Mouse (Mus musculus): ENCODE measurements around the gene Ppfia1. TPM values are rescaled to one million over a fixed set of nuclear protein-coding genes. Genes with fewer than 3 reads are reported as not detected.
A peak's percentile ranks its signal among the peaks of the same experiment; 100 is the strongest.

Gene Ppfia1
- polyA plus RNA-seq, 1 experiment from 2014 or later = 27.6 TPM

DNA sequence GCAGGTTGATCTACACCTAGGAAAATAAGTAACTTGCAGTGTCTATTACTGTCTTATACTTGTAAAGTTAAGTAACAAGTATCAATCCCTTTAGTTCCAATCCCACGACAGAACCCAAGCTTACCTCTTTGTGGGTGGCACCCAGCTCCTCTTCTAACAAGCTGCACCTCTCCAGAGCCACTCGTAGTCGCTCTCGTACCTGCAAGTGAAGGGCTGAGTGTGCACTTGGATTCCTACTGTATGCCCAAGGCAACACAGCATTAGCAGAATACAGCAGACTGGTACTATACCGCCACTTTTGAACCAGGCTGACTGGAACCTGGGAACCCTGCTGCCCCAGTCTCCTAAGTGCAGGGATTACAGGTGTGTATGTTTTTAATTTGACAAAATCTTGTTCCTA lies 33.7 kb downstream of the Ppfia1 start:
- Histone ChIP-seq H3K4me1 (replicated peaks) (no peaks in the 10 kb centered on the region; the same call in 1 of the 2 replicates), H3K27me3 (no peaks in the 10 kb centered on the region), H3K4me2 (no peak overlapping the region), H3K9me3 (no peaks in the 10 kb centered on the region), H3K9ac (no peak overlapping the region), H3K4me3 (no peak overlapping the region), H3K36me3 (peaks cover 51% of the 10 kb centered on the region), H3K27ac (no peak overlapping the region)
- WGBS = 95% methylated on average over 5 of the region's 5 CpGs
- ATAC-seq (ENCODE audit: low FRiP score) = no peak

DNA sequence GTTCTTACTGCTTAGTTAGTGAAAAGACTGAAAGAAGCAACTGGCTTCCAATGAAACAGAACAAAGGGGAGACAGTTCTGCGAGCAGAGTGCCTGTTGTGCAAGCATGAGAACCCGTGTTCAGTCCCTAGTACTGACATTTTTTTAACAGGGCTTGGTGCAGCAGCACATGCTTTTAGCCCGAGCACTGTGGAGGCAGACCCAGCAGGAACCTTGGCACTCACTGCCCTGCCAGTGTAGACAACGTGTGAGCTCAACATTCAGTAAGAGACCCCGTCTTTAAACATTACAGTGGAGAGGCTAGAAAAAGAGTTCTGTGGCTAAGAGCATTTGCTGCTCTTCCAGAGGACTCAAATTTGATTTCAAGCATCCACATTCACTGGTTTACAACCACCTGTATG lies 36.8 kb downstream of the Ppfia1 start:
- Histone ChIP-seq H3K9me3 (no peaks in the 10 kb centered on the region), H3K4me3 (no peak overlapping the region), H3K36me3 (peaks cover 82% of the 10 kb centered on the region), H3K4me1 (replicated peaks) (no peaks in the 10 kb centered on the region), H3K4me2 (no peak overlapping the region), H3K27ac (no peak overlapping the region), H3K27me3 (no peaks in the 10 kb centered on the region), H3K9ac (no peak overlapping the region)
- WGBS = 85% methylated on average over 5 of the region's 5 CpGs
- ATAC-seq (ENCODE audit: low FRiP score) = no peak

DNA sequence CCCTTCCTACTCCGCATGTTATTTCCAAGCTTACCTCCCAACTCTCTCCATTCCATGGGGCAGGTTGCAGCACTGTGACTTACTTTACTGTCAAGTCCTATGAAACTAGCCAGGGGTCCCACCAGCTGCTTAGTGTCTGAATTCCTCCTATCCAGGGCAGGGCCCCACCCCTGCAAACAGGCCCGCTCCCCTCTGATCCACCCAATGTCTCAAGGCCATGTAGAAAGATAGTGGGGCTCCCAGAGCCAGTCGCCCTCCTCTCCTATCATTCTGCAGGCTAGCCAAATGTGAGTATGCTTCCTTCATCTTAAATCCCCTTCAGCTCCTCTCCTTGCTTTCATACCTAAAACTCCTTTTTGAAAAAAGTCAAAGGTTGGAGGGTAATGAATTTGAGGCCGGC lies 44.4 kb downstream of the Ppfia1 start:
- no peak overlapping the region for H3K9ac ChIP-seq
- H3K4me3 ChIP-seq = no peak overlapping the region
- H3K27me3 ChIP-seq = no peaks in the 10 kb centered on the region
- no peak for ATAC-seq (ENCODE audit: low FRiP score)
- H3K27ac ChIP-seq = no peak overlapping the region
- no peaks in the 10 kb centered on the region for H3K4me1 ChIP-seq (replicated peaks)
- peaks cover 97% of the 10 kb centered on the region for H3K36me3 ChIP-seq
- H3K4me2 ChIP-seq = no peak overlapping the region
- H3K9me3 ChIP-seq = no peaks in the 10 kb centered on the region
- WGBS = 99% methylated on average over 4 of the region's 4 CpGs

DNA sequence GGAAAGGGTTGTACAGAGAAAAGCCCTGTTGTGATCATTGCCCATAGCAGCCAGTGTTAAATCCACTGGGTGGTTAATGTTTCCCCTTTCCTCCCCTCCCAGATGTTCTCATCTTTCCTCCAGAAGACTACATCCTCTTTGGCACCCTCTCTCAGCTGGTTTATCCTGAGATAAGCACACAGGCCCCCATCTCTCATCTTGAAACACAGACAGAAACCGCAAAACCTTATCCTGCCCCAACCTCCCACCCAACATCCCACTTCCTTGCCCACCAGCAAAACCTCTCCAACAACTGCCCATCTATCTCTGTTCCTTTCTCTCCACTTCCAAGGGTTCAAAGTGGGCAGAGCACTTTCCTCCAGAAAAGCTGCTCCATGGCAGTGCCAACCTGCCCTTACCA lies 46.7 kb downstream of the Ppfia1 start:
- no peak overlapping the region for H3K27ac ChIP-seq
- H3K4me3 ChIP-seq = no peak overlapping the region
- no peaks in the 10 kb centered on the region for H3K9me3 ChIP-seq
- no peaks in the 10 kb centered on the region for H3K27me3 ChIP-seq
- H3K36me3 ChIP-seq = peaks cover 97% of the 10 kb centered on the region
- ATAC-seq (ENCODE audit: low FRiP score) = no peak
- H3K9ac ChIP-seq = no peak overlapping the region
- no peaks in the 10 kb centered on the region for H3K4me1 ChIP-seq (replicated peaks)
- whole genome bisulfite sequencing = 100% methylated on average over 1 of the region's 1 CpGs
- no peak overlapping the region for H3K4me2 ChIP-seq

DNA sequence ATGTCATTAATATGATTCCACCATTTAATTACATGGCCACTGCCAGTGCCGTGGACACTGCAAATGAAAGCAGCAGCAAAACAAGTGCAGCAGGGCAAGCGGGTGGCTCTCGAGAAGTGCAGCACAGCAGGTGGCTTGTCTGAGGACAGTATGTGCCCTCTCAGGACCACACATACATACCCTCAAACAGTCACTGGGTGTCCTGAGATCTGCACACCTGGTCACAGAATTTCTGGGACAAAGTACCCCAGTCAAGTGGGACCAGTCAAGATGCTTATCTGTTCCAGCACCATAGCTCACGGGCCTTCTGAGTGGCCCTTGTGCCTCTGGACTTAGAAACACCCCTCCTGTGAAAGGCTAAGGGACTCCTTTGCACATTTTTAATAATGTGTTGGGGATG lies 49.6 kb downstream of the Ppfia1 start:
- Histone ChIP-seq H3K36me3 (peaks cover 97% of the 10 kb centered on the region), H3K4me3 (no peak overlapping the region), H3K27ac (no peak overlapping the region), H3K9ac (no peak overlapping the region), H3K4me2 (no peak overlapping the region), H3K4me1 (replicated peaks) (no peaks in the 10 kb centered on the region), H3K9me3 (no peaks in the 10 kb centered on the region), H3K27me3 (no peaks in the 10 kb centered on the region)
- WGBS = 88% methylated on average over 4 of the region's 4 CpGs
- ATAC-seq (ENCODE audit: low FRiP score) = no peak

- no peaks in the 10 kb centered on the region for H3K9me3 ChIP-seq
- H3K4me2 ChIP-seq = no peak overlapping the region
- H3K4me1 ChIP-seq (replicated peaks) = no peaks in the 10 kb centered on the region
- ATAC-seq (ENCODE audit: low FRiP score) = no peak
- H3K4me3 ChIP-seq = no peak overlapping the region
- H3K27me3 ChIP-seq = no peaks in the 10 kb centered on the region
- H3K9ac ChIP-seq = no peak overlapping the region
- peaks cover 94% of the 10 kb centered on the region for H3K36me3 ChIP-seq
- WGBS = 81% methylated on average over 1 of the region's 1 CpGs
- no peak overlapping the region for H3K27ac ChIP-seq
Measured at GRCm38 (mm10) chr7:144492931-144493330, 60.6 kb downstream of the Ppfia1 start.

DNA sequence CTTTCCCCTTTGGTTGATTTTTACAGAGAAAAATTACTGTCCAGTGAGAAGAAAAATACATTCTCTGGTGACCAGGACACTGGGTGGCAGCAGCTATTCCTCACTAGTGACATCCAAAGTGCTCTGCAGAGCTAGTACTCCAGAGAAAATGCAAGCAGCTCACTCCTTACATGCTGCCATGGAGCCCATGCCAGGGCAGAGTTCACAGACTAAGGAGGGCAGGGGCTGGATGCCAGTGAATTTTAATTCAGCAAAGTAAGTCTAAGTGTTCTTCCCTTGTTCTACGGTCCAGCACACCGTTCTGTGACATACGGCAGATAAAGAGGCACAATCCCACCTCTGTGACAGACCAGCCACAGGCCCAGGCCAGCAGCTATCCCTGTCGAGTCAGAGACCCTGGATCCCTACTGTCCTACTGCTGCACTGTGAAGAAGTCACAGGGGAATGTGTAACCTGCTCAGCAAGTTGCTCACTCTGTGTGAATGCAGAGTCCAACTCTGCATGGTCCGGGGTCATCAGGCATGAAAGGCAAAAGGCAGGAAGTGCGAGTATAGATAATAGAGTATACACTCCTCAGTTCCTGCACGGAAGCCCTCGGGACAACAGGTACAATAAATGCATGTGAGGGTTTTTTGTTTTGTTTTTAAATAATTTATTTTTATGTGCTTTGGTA lies 63.2 kb downstream of the Ppfia1 start:
- no peak for ATAC-seq (ENCODE audit: low FRiP score)
- 94% methylated on average over 8 of the region's 8 CpGs for WGBS
- Histone ChIP-seq H3K9ac (no peak overlapping the region), H3K9me3 (no peaks in the 10 kb centered on the region), H3K27me3 (no peaks in the 10 kb centered on the region), H3K4me2 (no peak overlapping the region), H3K4me3 (no peak overlapping the region), H3K4me1 (replicated peaks) (no peaks in the 10 kb centered on the region), H3K27ac (no peak overlapping the region), H3K36me3 (peaks cover 88% of the 10 kb centered on the region)

GRCm38 (mm10) chr7:144489067-144489774 lies 64.3 kb downstream of the Ppfia1 start:
- H3K36me3 ChIP-seq = peaks cover 90% of the 10 kb centered on the region
- H3K4me2 ChIP-seq = no peak overlapping the region
- H3K27me3 ChIP-seq = no peaks in the 10 kb centered on the region
- ATAC-seq (ENCODE audit: low FRiP score) = no peak
- H3K9me3 ChIP-seq = no peaks in the 10 kb centered on the region
- WGBS = 92% methylated on average over 6 of the region's 6 CpGs
- no peak overlapping the region for H3K9ac ChIP-seq
- no peaks in the 10 kb centered on the region for H3K4me1 ChIP-seq (replicated peaks)
- no peak overlapping the region for H3K4me3 ChIP-seq
- no peak overlapping the region for H3K27ac ChIP-seq

DNA sequence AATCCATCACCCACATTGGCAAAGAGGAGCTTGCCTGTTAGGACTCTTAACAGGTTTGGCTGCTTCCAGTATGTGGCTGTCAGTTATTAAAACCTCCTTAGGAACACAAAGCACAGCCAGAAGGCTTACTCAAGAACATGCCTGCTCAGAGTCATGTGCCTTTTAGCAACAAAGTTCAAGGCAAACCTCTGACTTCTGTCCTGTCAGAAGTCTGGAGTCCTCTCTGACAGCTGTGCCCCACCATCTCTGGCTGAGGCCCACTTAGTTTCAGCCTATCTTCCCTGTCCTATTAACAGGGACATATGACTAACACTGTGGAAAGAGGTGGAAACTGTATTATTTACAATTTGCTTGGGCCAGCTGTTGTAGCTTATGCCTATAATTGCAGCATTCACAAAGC lies 73.2 kb downstream of the Ppfia1 start:
- Histone ChIP-seq H3K4me2 (no peak overlapping the region), H3K9ac (no peak overlapping the region), H3K36me3 (peaks cover 90% of the 10 kb centered on the region), H3K9me3 (no peaks in the 10 kb centered on the region), H3K27ac (no peak overlapping the region), H3K27me3 (no peaks in the 10 kb centered on the region), H3K4me1 (replicated peaks) (no peaks in the 10 kb centered on the region), H3K4me3 (no peak overlapping the region)
- no peak for ATAC-seq (ENCODE audit: low FRiP score)

DNA sequence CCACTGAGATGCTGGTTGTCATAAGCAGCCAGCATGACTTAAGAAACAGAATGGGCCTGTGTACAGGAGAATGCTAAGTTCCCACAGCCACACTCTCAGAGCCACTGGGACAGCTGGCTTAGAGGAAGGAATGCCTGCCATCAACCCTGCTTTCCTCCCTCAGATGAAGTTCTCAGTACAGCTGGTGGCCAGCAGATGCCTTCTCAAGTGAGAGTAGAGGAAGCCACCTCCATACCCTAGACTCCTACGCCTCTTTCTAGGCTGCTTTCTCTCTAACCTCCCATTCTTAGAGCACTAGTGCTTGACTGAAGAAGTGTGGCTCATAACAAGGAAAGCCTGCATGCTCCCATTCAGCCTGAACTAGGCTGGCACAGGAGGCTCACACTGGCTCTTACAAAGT lies 74.0 kb downstream of the Ppfia1 start:
- H3K27ac ChIP-seq = no peak overlapping the region
- ATAC-seq (ENCODE audit: low FRiP score) = no peak
- no peaks in the 10 kb centered on the region for H3K4me1 ChIP-seq (replicated peaks)
- H3K9me3 ChIP-seq = no peaks in the 10 kb centered on the region
- H3K9ac ChIP-seq = no peak overlapping the region
- 94% methylated on average over 1 of the region's 1 CpGs for WGBS
- no peaks in the 10 kb centered on the region for H3K27me3 ChIP-seq
- no peak overlapping the region for H3K4me3 ChIP-seq
- no peak overlapping the region for H3K4me2 ChIP-seq
- H3K36me3 ChIP-seq = peaks cover 83% of the 10 kb centered on the region

GRCm38 (mm10) chr7:144475741-144476140 lies 77.8 kb downstream of the Ppfia1 start:
- WGBS = 92% methylated on average over 3 of the region's 3 CpGs
- no peak overlapping the region for H3K27ac ChIP-seq
- no peak for ATAC-seq (ENCODE audit: low FRiP score)
- H3K4me3 ChIP-seq = no peak overlapping the region
- H3K4me2 ChIP-seq = no peak overlapping the region
- H3K9ac ChIP-seq = no peak overlapping the region
- H3K36me3 ChIP-seq = peaks cover 45% of the 10 kb centered on the region
- H3K27me3 ChIP-seq = no peaks in the 10 kb centered on the region
- no peaks in the 10 kb centered on the region for H3K9me3 ChIP-seq
- peaks cover 5% of the 10 kb centered on the region; the same call in 1 of the 2 replicates for H3K4me1 ChIP-seq (replicated peaks)

DNA sequence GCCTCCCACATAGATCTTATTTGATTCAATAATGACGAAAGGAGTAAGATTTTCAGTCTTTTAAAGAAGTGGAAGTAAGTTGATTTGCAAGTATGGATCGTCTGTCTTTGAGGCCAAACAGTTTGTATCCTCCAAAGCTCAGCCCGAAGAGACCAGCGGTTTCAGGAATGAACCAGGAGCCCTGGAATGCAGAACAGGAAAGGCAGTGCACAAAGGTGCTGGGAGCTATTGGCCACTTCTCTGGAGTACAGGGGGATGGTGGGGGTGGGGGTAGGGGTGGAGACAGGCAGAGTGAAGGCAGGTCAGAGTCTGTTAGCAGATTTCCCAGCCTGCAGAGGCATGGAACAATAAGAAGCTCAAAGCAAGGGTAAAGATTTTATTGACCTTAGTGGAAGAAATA lies 80.0 kb downstream of the Ppfia1 start:
- Histone ChIP-seq H3K9me3 (no peaks in the 10 kb centered on the region), H3K27me3 (no peaks in the 10 kb centered on the region), H3K27ac (no peak overlapping the region), H3K36me3 (peaks cover 23% of the 10 kb centered on the region), H3K4me2 (no peak overlapping the region), H3K4me1 (replicated peaks) (peaks cover 20% of the 10 kb centered on the region), H3K4me3 (no peak overlapping the region), H3K9ac (no peak overlapping the region)
- 72% methylated on average over 4 of the region's 4 CpGs for WGBS
- no peak for ATAC-seq (ENCODE audit: low FRiP score)

GRCm38 (mm10) chr7:144471103-144471502 lies 82.4 kb downstream of the Ppfia1 start:
- Histone ChIP-seq H3K9me3 (no peaks in the 10 kb centered on the region), H3K4me2 (peak overlapping the region; percentile 94), H3K27ac (peak overlapping the region; percentile 90), H3K9ac (peak overlapping the region; percentile 98), H3K27me3 (no peaks in the 10 kb centered on the region), H3K4me3 (peak overlapping the region; percentile 91), H3K36me3 (peaks cover 8% of the 10 kb centered on the region), H3K4me1 (replicated peaks) (peaks cover 27% of the 10 kb centered on the region)
- WGBS = 92% methylated on average over 2 of the region's 2 CpGs
- ATAC-seq (ENCODE audit: low FRiP score) = no peak
